Mouse (Mus musculus) adipocyte (in vitro differentiated cells): ENCODE measurements at regions not wholly inside any gene's neighbourhood (a gene's known extent, or its start where the extent isn't known, plus 50 kb on each side); places are given as distances from the start of the nearest gene placed in this dataset.
A peak's percentile ranks its signal among the peaks of the same experiment; 100 is the strongest.

ENCODE experiments used
- DNase-seq: peaks from one replicate; pipeline ENCODE4 v3.0.0-alpha.2; 2016; ENCODE audit warnings: low spot score

GRCm38 (mm10) chr10:45763160-45763955 is 185.7 kb downstream of the Hace1 start:
- no peak for DNase-seq

- DNase-seq: peak; percentile 14
These were observed 202.1 kb downstream of the Hace1 start for GRCm38 (mm10) chr10:45779720-45780119.

DNA sequence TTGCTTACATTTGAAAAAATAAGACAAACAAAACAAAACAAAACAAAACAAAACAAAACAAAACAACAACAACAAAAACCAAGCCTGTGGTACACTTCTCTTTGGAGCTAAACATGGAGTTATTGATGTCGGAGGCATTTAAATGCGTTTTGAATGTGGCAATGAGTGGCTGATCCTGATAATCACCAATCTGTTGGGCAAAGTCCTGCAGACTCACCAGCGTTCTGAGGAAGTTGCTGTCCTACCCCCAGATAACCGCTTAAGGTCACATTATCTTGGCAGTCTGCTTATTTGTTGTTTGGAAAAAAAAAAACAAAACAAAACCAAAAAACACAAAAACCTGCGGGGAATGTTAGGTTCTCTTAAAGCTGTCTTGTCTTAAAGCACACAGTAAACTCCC is 205.4 kb downstream of the Hace1 start:
- no peak for DNase-seq

- DNase-seq: no peak
These were observed 206.0 kb downstream of the Hace1 start for GRCm38 (mm10) chr10:45783461-45784149.

DNA sequence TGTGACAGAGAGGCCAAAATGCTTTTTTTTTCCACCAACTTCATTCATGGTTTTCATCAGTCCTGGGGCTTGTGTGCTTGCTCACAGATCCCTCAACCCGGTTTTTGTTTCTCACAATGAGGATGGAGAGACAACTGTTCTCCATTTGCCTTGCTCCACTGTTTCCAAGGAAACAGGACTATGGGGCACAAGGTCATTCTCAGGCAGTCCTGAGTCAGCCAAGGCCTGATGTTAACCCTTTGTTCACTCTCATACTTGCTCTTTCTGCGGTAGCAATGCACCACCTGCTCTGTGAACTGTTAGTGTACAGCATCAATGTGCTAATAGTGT is 206.5 kb downstream of the Hace1 start:
- DNase-seq: no peak

GRCm38 (mm10) chr10:45784575-45784974 is 206.9 kb downstream of the Hace1 start:
- no peak for DNase-seq

DNA sequence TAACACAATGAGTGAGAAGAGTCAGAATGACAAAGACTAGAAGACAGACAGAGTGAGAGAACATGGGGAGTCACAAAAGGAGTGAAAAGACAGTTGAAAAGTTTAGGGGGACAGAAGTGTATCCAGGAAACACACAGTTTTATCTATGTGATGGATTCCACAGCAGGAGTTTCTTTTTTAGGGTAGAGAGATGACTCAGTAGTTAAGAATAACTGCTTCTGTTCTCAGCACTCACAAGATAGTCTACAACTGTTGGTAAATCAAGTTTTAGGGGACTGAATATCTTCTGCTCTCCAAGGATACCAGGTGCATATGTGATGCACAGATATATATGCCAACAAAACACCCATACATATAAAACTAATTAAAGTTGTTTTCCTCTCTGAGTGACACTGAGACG is 210.7 kb downstream of the Hace1 start:
- DNase-seq: no peak

DNA sequence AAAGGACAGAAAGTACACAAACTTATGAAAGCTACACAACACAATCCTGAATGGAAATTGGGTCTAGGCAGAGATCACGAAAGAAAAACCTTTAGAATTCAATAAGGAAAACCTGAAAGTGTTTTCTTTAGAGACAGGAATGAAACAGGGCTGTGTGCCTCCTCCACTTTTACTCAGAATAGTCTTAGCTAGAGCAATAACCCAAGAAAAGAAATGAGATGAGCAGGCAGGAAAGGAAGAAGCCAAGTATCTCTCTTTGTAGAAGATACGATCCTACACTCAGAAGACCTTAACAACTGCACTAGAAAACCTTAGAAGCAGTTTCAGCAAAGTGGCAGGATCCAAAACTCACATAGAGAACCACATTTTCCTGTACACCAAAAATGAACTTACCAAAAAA is 218.0 kb downstream of the Hace1 start:
- no peak for DNase-seq

- DNase-seq: peak; percentile 53
These were observed 222.6 kb downstream of the Hace1 start for GRCm38 (mm10) chr10:45800070-45800851.

DNA sequence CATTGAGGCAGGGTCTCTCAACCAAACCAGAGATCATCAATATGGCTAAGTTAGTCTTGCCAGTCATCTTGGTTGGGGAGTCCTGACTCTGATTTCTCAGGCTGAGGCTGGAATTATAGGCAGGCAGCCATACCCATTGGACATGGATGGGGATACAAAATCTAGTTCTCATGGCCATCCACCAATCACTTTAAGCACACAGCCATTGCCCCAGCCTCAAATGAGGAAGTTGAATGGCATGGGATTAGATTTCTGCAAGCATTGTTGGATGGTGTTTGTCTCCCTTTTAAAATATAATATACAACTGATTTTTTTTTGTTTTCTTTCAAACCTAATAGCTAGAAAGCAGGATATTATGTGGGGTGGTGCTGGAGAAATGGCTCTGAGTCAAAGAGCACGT is 223.8 kb downstream of the Hace1 start:
- DNase-seq: no peak

DNA sequence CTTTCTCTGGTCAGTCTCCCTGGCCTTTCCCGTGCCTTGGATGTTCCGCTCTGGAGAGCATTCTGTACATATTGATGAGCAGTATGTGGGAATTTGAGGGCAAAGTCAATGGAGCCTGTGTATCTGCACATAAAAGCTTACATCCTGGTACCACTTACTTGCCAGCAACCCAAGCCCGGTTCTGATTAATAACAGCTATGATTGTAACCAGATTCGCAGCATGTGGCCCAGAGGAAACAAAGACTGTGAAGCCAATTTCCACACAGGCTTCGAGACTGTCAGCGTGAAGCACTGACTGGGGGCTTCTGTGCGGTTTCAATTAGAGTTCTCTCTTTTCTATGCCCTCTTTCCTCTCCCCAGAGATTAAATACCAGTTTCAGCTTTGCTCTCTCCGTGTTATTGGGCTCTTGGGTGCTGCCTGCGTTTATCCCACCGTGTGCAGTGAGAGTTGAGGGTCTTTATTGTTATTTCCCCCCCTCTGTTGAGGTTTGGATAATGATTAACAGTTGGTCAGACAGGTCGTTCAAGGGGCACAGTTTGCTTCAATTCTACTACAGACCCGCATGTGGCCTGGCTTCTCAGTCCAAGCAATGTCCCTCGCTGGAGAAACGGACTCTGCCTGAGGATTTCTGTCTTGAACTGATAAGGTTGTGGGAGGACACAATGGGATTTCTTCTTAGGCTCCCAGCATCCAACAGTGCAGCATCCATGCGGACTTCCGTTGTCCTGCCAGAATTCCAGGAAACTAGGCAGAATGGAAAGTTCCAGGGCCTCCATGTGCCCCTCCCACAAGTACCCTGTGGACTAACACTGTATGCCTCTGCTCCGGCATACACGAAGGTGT is 229.6 kb downstream of the Hace1 start:
- no peak for DNase-seq

- no peak for DNase-seq
These were observed 234.3 kb downstream of the Hace1 start for GRCm38 (mm10) chr10:45811882-45812281.

DNA sequence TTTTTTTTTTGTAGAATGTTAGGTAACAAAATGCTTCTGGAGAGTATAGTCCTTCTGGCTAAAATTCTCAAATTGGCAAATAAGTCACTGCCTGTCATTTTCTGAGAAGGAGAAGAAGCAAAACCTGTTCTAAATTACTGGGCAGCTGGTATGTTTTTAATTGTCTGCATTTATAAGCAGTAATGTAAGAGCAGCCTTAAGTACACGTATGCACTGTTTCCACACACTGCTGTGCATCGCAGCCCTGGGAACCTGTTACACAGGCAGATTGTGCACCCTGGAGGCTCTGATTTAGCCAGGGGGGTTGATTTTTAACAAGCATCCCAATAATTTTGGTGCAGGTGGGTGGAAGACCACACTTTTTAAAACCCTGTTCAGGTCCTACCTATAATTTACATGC is 236.2 kb downstream of the Hace1 start:
- no peak for DNase-seq

DNA sequence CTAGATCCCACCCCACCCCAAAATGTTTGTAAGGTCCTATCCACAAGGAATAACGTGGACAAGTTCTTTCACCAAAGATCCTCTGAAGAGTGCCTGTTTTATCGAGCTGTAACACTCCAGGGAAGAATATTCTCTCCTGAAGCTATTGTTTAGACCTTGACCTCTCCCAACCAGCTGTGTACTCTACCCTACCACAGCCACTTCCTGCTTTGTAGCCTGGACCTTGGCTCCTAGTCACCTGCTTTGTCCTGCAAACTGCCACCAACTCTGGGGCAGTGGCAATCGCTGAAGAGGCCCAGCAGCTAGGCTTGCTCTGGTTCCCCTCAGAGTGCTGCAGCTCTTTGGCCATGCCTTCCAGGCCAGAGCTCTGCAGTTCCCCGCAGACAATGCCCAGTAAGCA is 239.1 kb downstream of the Hace1 start:
- no peak for DNase-seq

DNA sequence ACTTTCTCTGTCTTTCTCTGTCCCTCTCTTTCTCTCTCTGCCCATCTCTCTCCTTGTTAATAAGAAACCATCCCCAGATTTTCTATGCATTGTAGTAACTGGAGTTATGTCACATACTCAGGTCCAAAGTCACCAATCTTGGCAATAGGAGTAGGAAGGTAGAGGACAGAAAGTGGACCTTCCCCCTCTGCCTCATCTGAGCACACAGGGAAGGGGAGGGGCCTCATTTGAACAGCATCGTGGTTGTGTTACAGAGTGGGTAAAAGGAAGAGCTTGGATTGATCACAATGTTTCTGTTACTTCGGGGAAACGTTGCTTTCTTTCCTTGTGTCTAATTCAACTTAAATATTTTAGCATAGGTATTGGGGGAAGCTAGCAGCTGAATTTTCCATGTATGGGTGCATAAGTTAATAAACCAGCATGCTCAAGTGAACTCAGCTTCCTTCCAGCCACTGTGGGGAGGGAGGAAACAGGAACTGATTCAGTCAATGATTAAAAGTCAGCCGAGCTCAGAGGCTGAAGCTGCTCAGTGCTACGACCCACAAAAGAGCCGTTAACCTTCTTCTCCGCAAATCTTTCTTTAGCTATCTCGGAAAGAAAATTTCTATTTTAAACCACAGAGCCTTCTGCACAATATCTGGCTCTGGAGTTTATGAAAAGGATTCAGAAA is 243.5 kb downstream of the Hace1 start:
- DNase-seq: no peak

- no peak for DNase-seq
These were observed 244.6 kb downstream of the Hace1 start for GRCm38 (mm10) chr10:45822251-45822650.

GRCm38 (mm10) chr10:45823612-45824011 is 246.0 kb downstream of the Hace1 start:
- no peak for DNase-seq

DNA sequence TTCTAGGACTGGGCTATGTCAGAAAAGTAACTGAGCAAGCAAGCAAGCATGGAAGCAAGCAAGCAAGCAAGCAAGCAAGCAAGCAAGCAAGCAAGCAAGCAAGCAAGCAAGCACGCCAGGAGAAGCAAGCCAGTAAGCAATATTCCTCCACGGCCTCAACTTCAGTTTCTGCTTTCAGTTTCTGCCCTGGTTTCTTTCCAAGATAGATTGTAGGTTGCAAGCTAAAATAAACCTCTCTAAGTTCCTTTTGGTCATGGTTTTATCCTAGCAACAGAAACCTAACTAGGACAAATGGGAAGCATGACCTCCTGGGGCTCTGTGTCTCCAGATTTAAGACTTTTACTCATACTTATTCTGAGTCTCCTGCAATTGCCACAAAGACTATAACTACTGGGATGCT is 271.0 kb downstream of the Hace1 start:
- peak; percentile 60 for DNase-seq

DNA sequence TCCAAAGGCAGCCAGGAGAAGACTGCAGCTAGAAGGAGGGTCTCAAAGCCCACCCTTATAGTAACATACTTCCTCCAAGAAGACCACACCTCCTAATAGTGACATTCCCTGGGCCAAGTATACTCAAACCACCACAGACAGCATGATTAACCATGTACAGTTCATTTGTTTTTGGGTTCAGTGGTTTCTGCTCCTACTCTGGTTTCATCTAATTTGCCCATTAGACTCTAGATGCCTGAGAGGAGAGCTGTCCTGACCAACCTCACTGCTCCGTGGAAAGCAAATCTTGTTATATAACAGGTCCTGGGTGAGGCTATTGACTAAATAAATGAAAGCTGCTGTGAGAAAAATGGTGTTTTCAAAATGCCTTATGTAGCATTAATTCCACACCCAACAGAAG is 272.2 kb downstream of the Hace1 start:
- DNase-seq: no peak

DNA sequence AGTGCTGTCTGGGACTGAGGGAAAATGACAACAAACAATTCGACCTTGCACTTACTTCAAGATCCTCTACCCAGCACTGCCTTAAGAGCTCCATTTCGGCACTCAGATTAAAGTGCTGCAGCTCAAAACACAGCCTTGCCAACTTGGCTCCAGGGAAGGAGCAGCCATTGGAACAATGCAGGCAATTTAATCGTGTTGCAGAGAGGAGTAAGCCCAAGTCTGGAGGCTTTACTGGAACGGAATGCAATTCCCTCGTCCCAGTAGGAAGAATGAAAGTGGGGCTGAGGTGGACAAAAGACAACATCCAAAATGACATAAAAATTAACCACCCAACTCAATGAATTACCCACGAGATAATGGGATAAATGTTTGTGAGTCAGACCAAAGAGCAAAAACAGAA is 273.0 kb downstream of the Hace1 start:
- DNase-seq: peak; percentile 53

DNA sequence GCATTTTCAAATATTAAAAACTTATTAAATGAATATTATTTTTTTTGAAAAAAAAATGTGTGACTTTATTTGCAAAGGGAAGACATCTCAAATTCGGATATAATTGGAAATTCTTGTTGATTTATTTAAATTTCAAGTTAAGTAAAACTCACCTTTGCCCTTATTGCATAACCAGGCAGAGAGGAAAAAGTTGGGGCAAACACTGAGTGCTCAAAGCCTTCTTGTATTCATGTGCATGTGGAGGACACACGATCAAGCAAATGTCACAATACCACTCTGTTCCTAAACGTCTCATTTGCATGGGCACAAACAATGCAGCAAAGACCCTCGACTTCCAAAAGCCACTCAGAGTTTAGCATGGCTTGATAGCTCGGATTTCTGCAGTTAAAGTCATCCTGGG is 275.1 kb downstream of the Hace1 start:
- peak; percentile 9 for DNase-seq

- no peak for DNase-seq
These were observed 277.9 kb downstream of the Hace1 start for GRCm38 (mm10) chr10:45855514-45855913.
